Mouse (Mus musculus): ENCODE measurements around the gene Upp1.
"Not testable (repeated sequence)": the region's sequence is repeated elsewhere in the genome, so short reads cannot be mapped to it uniquely, and the experiment has no call there.

Upp1 gene

DNA sequence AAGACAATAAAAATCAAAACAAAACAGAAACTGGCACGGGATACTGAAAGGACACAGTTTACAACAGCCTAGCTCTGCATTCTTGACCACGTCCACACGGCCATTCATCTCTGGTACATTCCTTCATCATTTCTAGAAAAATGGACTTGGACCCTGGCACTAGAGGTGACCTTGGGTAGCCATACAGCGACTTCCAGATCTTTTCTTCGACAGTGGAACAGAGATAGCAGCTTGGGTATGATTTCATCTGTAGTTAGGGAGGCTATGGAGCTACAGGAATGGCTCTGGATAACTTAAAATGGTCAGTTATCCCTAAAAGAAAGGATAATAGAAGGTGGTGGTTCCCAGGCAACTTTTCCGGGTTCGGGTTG is at the start of gene Upp1:
Gene Upp1, plus strand, starts transcription at position 54 of the 371 bp plus-strand sequence.
- DNase-seq: no peak

DNA sequence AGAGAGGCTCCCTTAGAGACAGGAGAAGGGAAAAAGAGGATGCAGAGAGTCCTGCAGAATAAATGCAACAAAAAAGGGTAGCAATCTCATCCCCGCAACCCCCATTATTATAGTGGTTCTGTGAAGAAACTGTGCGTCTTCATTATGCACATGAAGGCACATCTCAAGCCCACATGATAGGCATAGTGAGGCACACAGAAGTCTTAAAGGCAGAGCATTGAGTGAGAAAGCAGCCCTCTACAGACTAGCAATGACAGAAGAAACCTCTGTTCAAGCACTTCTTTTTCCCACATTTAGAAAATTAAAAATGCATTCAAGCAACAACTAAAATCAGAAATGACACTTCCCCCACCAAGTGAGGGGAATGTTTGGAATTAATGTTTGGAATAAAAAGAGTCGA is 41.5 kb upstream of the Upp1 start:
- no peak for DNase-seq

DNA sequence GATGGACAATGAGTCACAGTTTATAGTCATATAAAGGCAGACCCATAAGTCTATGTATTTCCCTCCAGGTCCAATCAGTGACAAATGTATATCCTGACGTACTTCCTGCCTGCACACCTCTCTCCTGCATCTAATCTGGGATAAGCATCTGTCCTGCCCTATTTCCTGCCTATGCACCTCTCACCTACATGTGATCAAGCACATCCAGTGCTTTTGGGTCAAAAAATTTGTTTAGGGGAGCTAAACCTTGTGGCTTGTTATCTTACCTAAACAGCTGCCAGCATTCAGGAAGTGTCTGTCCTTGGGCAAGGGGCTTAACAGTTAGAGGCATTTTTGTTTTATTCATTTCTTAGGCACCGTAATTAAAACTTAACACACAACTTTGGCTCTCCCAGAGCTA is 4.7 kb upstream of the Upp1 start:
- DNase-seq: no peak

DNA sequence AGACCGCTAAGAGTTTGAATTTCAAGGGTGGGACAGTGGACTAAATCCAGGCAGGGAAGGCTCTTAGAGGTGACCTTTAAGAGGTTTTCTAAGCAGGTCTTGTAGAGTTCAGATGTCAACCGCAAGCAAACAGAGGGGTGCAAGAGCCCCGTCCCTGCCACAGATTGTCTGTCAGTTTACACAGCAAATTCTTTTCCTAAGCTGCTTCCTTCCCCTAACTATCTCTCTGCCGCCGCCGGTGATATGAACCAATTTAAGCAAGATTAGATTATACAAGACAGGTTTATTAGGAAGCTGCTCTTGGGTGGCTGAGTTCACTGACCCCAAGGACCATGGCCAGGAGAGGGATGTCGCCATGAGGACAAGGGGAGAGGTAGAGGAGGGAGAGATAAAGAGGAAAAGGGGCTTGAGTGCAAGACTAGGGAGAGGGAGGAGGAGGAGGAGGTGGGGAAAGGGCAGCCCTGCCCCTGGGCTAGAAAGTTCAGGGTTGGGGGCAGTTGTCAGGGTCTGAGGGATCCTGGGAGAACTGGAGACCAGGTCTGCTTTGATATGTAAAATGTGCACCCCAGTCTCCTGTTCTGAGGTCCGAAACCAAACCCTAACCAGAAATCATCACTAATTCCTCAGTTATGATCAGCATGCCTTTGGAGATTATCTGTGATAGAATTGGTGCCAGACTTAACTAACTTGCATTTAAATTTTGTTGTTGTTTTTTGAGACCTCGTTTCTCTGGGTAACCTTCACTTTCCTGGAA is 2.4 kb upstream of the Upp1 start:
- no peak for DNase-seq

DNA sequence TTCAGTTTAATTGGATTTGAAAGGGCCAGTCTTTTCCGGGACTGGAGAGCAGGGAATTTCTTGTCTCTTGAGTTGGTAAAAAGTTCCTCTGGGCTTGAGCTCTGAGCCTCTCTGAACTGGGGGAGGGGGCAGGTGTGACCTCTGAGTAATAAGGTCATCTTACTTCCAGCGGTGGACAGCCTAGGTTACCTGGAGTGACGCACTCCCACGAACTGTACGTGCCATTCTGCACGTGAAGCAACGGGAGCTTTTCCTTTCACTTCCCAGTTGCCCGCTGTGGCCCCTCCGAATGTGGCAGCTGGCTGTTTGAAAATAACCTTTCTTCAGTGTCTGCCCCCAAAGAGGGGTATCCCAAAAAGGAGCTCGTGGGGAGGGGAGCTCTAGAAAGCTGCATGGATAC is 1.8 kb upstream of the Upp1 start:
- no peak for DNase-seq

DNA sequence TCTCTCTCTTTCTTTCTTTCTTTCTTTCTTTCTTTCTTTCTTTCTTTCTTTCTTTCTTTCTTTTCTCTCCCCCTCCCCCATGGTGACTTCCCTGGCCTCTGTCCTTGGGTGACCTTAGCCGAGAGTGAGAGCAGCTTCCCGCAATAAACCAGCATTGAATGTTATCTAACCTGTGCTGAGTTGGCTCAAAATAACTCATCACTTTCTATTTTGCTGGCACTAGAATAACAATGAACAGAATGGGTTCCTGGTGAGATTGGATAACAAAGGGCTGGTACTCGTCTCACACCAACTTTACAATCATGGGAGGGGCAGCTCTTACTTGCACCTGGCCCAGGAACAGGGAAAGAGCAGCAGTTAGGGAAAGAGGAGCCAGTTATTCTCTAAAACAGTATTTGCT is 987 bp upstream of the Upp1 start:
- DNase-seq: no peak

DNA sequence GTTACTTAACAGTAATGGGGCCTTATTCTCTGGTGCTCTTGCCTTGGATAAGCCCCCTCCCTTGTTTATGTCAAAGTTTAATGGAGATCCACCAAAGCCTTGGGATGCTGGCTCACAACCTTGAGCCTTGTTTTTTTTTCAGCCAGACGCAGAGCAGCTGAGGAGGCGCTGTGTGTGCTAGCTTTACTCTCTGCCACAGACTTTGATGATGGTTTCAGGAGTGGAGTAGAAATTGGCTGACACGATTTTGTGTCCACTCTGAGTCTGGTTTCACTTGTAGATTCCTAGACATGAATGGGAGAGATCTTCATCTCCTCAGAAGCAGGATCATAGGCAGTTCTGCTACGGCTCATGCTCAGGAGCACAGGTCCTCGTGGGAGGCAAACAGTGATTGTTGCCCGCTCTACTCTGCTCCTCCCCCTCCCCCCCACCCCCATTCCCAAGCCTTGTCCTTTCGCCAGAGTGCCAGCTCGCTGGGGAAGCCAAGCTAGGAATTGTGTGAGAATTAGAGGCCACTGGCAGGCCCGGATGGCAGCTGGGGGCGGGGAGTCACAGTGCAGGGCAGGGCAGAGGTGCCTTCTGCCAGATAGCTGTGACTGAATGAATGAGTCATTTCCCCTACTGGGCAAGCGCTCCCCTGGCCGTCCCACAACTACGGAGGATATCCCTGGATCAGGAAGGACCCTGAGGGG is 399 bp upstream of the Upp1 start:
- no peak for DNase-seq

DNA sequence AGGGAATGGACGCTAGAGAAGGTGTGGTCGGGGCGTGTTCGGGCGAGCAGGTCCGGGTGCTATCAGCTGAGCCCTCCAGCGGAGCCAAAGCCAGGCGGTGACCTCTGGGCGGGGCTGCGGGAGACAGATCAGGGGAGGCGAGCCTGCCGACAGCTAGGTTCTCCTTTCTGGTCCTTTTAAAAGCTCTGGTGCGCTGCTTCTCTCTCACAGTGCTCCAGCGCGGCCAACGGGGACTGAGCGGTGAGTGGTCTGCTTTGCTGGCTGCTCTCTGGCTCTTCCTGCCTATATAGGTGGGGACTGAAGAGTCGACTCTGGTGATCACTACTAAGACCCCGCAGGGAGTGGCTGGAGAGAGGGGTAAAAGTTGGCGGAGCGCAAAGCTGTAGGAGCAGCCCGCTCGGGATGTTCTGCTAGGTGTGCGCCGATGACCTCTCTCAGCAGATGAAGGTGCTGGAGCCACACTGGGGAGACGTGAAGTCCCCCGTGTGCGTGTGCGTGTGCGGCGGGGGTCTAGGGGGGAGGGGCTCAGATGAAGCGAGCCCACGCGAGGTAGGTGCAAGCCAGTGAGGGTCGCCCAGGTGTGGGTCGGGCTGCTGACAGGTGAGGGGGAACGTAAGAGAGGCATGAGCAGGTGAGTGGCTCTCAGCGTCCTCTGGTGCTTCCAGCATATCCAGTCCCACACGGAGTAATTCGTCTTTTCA is 668 bp downstream of the Upp1 start:
- DNase-seq: no peak

DNA sequence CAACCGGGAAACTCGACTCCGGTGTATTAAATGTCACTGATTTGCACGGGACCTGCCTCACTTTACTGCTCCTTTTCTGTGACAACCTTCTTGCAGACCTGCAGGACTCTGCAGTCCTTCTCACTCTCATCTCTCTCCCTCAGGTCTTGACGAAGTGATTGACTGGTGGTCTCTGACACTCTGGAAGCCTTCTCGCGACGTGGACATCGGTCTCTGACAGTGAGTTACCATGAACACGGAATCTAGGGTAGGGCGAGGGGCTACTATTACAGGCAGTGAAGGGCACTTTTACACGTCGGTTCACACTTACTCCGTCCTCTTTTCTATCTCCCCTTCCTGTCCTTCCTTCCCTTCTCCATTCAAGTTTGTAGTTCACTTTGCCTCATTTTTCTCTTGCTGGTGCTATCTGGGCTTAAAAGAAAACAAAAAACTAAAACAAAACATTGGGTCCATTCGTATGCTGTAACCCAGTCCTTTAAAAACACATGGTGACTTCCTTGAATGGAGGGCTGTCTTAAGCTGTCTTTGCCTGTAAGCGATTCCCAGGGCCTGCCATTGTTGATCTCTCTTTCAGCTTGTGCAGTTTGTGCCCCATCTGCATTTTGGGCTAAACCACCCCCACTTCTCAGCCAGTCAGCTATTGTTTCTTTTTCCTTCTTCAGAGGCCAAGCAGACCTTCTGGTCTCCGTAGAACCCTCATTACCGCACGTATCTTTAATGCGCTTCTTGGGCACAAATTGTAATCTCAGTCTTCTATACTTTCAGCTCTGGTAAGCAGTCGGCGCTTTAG is 1.5 kb downstream of the Upp1 start:
- no peak for DNase-seq

DNA sequence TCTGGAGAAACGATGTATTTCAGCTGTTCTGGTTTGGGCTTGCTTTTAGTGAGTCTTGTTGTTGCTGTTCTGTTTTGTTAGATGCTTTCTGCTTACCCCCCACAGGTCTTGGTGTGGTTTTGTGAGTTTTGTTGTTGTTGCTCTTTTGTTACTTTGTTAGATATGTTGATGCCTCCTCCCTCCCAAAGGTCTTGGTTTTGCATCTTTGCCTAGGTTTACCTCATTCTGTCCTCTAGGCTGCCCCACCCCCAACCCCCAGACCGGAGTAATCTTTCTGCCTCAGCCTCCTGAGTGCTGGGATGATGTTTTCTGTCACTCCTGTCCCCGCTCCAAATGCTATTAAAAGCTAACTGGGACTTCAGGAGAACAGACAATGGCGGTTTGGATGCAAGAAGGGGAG is 4.4 kb downstream of the Upp1 start:
- DNase-seq: no peak

DNA sequence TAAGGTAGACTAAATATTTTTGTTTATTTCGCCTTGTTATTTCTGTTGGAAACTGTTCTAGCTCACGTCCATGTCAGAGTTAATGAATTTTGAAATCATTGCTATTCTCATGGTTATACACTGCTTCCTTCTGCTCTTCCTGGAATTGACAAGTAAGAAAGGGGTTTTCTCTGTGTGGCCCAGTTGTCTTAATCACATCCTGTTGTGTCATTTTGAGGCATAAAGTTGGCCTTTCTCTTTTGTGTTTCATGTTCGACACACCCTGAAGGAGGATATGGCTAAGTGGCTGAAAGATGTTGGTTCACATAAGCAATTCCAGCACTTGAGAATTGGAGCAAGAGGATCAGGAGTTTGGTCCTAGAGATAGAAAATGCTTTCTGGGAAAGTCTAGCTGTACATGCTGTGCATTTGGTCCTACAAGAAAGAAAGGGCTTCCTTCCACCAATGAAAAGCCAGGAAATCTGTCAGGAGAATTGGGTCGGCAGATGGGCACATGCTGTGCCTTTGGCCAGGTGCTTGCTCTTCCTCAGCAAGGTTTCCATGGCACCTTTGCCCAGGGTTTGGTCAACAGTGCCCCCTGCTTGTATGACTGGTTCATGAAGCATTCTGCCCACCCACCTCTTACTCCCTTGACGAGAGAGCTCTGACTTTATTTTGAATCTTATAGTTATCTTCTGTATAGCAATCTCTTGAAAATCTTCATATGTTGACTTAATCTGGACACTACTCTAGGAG is 8.6 kb downstream of the Upp1 start:
- DNase-seq: no peak

DNA sequence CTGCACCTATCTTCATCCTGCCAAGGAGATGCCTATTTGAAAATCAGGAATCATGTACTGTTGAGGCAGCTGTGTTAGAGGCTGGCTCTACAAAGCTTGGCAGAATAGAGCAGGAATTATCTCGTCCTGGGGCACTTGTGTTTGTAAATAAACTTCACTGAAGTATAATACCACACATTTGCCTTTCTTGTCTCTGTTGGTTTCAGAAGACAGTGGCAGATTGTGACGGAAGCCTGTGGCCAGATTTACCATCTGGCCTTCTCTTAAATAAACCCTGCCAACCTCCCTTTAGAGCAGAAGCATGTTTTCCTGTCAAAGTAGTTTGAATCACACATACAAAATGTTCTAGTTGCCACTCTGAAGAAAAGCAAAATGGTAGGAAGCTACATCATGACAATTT is 10.2 kb downstream of the Upp1 start:
- no peak for DNase-seq

DNA sequence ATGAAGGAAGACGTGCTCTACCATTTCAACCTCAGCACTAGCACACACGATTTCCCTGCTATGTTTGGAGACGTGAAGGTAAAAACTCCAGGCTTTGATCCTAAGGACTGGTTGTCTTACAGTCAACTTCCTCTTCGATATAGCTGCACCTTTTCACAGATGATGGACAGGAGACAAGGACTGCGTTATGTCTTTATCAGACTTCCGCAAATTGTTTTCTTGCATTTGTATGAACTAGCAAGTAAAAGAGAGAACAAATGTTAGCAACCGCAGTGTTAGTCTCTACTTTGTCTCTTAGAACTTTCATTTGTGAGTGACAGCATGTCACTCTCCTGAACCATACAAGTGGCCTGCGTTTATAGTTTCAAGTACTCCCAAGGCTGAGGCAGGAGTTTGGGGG is 11.6 kb downstream of the Upp1 start:
- DNase-seq: no peak

DNA sequence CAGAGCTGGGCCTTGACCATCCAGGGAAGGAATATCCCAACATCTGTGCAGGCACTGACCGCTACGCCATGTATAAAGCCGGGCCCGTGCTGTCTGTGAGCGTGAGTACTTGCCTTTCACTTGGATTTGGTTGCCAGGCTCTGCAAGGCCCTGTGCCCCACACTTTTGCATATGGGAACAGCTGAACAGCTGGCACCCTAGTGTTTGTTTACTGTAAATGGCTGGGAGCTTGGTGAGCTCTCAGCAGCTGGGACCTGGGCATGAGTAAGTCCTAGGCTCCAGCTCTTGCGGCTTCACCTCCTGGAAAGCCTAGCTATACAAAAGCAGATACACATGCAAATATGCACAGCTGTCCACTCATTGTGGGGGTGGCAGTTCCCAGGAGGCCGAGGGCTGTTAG is 13.8 kb downstream of the Upp1 start:
- DNase-seq: no peak

DNA sequence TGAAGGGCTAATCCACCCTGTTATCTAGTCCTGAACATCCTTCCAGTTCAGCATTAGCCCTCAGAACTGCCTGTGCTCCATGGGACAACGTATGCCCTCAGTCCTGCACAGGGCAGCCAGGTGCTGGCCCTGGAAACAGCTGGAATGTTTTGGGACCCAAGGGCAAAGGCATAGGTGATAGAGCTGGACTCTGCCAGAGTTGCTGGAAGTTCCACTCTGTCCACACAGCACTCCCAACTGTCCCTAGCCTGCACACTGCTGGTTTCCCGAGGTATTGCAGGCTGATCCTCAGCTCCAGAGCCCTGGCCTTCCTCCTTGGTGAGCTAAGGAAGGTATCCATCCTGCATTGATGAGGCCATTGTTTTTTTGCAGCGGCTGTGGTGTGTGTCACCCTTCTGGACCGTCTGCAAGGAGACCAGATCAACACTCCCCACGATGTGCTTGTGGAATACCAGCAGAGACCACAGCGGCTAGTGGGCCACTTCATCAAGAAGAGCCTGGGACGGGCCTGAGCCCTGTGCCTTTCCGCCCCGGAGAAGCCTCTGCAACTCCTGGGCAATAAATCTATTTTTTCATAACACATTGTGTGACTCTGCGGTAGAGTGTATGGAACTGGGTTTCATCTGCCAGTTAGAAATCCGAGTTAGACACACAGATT is 17.8 kb downstream of the Upp1 start:
- no peak for DNase-seq

DNA sequence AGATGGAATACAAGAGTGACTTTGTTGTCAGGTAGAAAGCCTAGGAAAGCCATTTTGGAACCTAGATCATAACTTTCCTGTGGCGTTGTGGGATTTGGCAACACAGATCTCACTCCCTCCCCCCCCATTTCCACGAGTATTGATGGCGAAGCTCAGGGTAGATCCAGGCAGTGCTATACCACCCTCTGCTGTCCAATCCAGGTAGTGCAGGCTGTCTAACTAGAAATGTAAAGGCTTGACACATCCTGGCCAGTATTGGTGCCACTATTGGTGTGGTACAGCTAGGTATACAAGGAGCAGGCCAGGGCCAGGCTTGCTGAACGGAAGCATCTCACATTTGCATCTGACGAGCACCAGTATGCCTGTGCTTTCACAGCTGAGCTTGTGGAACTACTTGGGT is 18.6 kb downstream of the Upp1 start:
- peak; percentile 42 to 65 for DNase-seq

DNA sequence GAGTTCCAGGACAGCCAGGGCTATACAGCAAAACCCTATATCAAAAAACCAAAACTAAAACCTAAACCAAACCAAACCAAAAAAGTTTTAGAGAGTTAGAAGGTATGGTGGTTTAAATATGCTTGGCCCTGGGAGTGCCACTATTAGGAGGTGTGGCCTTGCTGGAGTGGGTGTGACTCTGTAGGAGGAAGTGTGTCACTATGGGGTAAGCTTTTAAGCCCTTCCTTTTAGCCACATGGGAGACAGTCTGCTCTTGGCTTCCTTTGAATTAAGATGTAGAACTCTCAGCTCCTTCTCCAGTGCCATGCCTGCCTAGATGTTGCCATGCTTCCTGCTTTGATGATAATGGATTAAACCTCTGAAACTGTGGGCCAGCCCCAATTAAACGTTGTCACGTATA is 27.2 kb downstream of the Upp1 start:
- no peak for DNase-seq

DNA sequence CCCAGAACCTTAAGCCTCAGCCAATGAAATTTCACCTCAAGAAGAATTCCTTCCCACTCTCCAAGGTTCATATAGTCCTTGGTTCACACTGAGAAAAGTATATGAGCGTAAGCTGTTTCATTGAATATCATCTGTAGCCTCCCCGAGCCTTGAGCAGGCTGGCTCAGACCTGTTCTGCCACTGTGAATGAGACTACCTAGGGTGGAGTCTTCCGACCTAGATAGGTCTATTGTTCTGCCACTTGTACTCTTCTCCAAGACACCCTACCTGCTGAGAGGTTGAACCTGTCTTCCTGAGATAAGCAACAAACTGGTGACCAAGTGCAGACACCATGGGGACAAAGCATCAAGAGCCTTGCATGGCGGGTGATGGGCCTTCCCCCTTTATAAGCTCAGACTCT is 28.2 kb downstream of the Upp1 start:
- no peak for DNase-seq

DNA sequence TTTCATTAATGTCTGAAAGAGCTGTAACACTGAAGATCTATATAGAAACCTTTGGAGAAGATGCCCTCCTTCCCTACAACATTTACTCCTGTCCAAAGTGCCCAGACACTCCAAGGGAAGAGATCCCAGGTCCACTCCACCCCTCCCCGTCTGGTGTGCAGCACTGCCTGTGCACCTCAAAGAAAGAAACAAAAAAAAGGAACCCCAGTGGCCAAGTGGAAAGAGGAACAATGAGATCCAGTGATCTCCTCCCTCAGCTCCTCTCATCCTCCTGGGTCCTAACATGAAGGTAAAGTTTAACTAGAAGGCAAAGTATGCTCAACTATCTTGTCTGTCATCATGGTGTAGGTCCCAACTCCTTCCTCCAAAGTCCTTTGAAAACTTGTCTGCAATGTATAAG is 28.8 kb downstream of the Upp1 start:
- no peak for DNase-seq

DNA sequence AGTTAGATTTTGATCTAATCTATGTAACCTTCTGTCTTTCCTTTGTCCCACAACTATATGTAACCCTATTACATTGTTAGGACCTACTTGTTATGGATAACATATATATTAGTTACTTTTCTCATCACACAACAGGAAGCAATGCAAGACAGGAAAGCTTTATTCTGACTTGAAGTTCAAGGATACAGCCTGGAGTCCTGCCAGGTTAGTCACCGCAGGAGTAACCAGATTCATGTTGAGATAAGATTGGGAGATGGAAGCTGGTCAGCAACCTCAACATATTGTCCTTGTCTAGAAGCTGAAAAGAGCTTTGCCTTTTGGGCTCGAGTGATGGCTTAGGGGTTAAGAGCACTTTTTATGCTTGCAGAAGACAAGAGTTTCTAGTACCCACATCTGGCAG is 30.3 kb downstream of the Upp1 start:
- no peak for DNase-seq

DNA sequence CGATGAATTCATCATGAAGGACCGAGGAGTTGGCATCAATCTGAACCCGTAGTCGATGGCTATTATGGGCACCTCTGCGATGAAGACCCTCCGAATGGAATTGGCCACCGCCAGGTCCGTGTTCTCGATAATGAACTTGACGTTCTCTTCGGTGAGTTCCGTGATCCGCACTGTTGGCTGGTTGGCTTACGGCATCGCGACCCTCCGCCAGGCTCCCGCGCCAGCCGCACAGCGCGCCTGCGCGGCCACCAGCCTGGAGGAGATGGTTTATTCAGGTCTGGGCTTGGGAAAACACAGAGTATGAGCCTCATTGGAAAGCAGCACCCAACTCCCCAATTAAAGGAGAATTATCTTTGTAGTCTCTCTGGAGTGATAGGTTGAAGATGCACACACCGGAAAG is 32.5 kb downstream of the Upp1 start:
- DNase-seq: not testable (repeated sequence)

DNA sequence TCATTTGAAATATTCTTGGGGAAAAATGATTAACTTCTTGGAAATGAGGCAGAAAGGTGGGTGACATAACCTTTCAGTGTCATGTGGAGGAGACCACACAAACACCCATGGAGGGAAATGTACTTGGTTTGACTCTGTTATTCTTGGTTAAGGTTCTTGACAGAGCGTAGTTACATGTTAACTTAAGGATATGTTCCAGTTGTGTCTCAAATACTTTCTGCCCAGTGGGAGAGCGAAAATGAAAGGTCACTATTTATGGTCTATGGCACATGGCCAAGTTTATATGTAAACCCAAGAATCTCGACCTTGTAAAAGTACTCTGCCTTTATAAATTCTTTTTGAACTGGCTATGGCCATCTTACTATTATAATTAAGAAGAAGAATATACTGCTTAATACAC is 42.0 kb downstream of the Upp1 start:
- no peak for DNase-seq

Data from thymus, postnatal 36 days (tissue).